Comparison of ENCODE assay signal across 8 mouse cellular contexts in the genomic region with DNA sequence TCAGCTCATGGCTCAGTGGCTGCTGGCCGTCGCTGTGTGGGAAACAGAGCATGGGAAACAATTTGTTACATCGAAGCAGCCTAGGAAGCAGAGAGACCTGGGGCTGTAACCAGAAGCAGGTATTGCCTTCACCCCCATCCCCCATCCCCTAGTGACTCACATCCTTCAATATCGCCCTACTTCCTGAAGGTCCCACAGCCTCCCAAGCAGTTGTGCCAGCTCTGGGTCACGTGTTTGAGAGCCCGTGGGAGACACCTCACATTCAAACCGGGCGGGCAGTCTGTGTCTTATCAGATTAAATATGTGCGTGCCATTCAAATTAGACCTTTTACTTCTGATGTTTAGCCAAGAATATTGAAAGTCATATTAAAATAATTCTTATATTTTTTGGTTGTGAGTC. TPM values are rescaled to one million over a fixed set of nuclear protein-coding genes. Genes with fewer than 3 reads are reported as not detected.
DNase-seq lines count a peak whose midpoint lies in the region; ATAC-seq lines count a peak whose summit lies in the region.
"Had no signal": no experiment of that assay in that cellular context is flagged by ENCODE, and none has a peak within 500 bp of the region (broad histone marks: within the 10 kb centered on the region; RNA-seq: fewer than 3 reads in every experiment).

No protein-coding gene starts in this region.

- DNase-seq in urinary bladder, adult 18-20 months (ENCODE audit: low spot score in 2 of 2) = peak; percentile 26 to 50
- DNase-seq in urinary bladder, postnatal 10 days (ENCODE audit: low spot score) = no peak
- DNase-seq in kidney, postnatal 14 days = peak; percentile 52
- DNase-seq in right cerebral cortex, postnatal 14 days = no peak
- no peak for DNase-seq in right cerebral cortex, postnatal 36 days (ENCODE audit: low spot score in 2 of 2)
- DNase-seq in cerebellum, adult 11 months = no peak
- DNase-seq: thymus, adult 18-20 months had no signal

- peak; percentile 77 for ATAC-seq in common myeloid progenitor, adult 5-6 weeks (replicated peaks; ENCODE audit: low read depth, poor library complexity, severe bottlenecking)

RNA-seq across cellular contexts. Expression of a gene that starts 34.8 kb away (rescaled TPM):
- 191 and 192 TPM in 2 replicates for total RNA-seq in common myeloid progenitor, adult 5-6 weeks (2017)

RNA-seq across cellular contexts. Expression of a gene that starts 34.9 kb away (rescaled TPM):
- total RNA-seq in common myeloid progenitor, adult 5-6 weeks (2017) = 13.9 and 21.6 TPM in 2 replicates

Comparison
In these comparisons a context has a peak if more than half of its experiments do, and no peak if none do; other contexts are left out.
1. DNase-seq: peak in urinary bladder, adult 18-20 months (2 of 2) and kidney, postnatal 14 days (single experiment); none in urinary bladder, postnatal 10 days (single experiment), right cerebral cortex, postnatal 14 days (single experiment), right cerebral cortex, postnatal 36 days (0 of 2) and cerebellum, adult 11 months (single experiment).